Mouse (Mus musculus): ENCODE data around the gene Tmx2. TPM values are rescaled to one million over a fixed set of nuclear protein-coding genes. Genes with fewer than 3 reads are reported as not detected.

Gene Tmx2
- total and polyA plus RNA-seq, 3 experiments, result 64.6 to 66.8 TPM; not detected in 1

GRCm38 (mm10) chr2:84711898-84712297 lies 33.0 kb upstream of the Tmx2 start:
- H3K27me3 ChIP-seq (ENCODE audit: control insufficient read depth in 1 of 2, insufficient read depth in 2 of 2, low read length in 2 of 2), result no peaks in the 10 kb centered on the region
- DNase-seq (ENCODE audit: low read depth, low spot score), result no peak
- TF ChIP-seq HCFC1 (IDR thresholded peaks at IDR 0.05; ENCODE audit: low read depth, low read length), result no peak
- no peak for TF ChIP-seq POLR2AphosphoS5 (IDR thresholded peaks at IDR 0.05; ENCODE audit: borderline replicate concordance, low read depth, low read length)
- no peak for TF ChIP-seq TCF12 (IDR thresholded peaks at IDR 0.05; ENCODE audit: low read depth, low read length)
- TF ChIP-seq UBTF (IDR thresholded peaks at IDR 0.05; ENCODE audit: borderline replicate concordance, insufficient read depth, low read depth, low read length), result no peak
- no peak for TF ChIP-seq USF2 (IDR thresholded peaks at IDR 0.05; ENCODE audit: borderline replicate concordance in 1 of 2, insufficient read depth in 1 of 2, low read depth in 1 of 2, low read length in 2 of 2)
- TF ChIP-seq MAX (IDR thresholded peaks at IDR 0.05; ENCODE audit: low read length), result no peak
- no peak for TF ChIP-seq RCOR1 (IDR thresholded peaks at IDR 0.05; ENCODE audit: low read depth, low read length)
- no peak for TF ChIP-seq MAFK (IDR thresholded peaks at IDR 0.05; ENCODE audit: borderline replicate concordance, low read depth, low read length)
- no peak for TF ChIP-seq CHD1 (IDR thresholded peaks at IDR 0.05; ENCODE audit: low read depth, low read length)
- TF ChIP-seq ZKSCAN1 (IDR thresholded peaks at IDR 0.05; ENCODE audit: low read depth, low read length), result no peak
- no peak for TF ChIP-seq TBP (IDR thresholded peaks at IDR 0.05; ENCODE audit: low read depth, low read length)
- TF ChIP-seq SMC3 (IDR thresholded peaks at IDR 0.05; ENCODE audit: low read depth, low read length), result no peak
- TF ChIP-seq JUND (IDR thresholded peaks at IDR 0.05; ENCODE audit: low read depth, low read length), result no peak
- TF ChIP-seq ZC3H11A (IDR thresholded peaks at IDR 0.05; ENCODE audit: low read depth, low read length), result no peak
- no peak for TF ChIP-seq CTCF (IDR thresholded peaks at IDR 0.05 in 2 of 3, conservative IDR thresholded peaks at IDR 0.05 in 1 of 3; ENCODE audit: control insufficient read depth in 1 of 3, insufficient read depth in 1 of 3, low read depth in 2 of 3, low read length in 3 of 3, poor library complexity in 1 of 3, severe bottlenecking in 1 of 3)
- TF ChIP-seq NELFE (IDR thresholded peaks at IDR 0.05; ENCODE audit: low read depth, low read length), result no peak
- TF ChIP-seq BHLHE40 (IDR thresholded peaks at IDR 0.05; ENCODE audit: borderline replicate concordance, low read depth, low read length), result no peak
- no peak for TF ChIP-seq GATA1 (IDR thresholded peaks at IDR 0.05; ENCODE audit: low read depth, low read length)
- TF ChIP-seq POLR2AphosphoS2 (IDR thresholded peaks at IDR 0.05; ENCODE audit: low read length), result no peak
- TF ChIP-seq E2F4 (IDR thresholded peaks at IDR 0.05; ENCODE audit: borderline replicate concordance, low read depth, low read length), result no peak
- peaks cover 62% of the 10 kb centered on the region for H3K79me2 ChIP-seq (ENCODE audit: control insufficient read depth, insufficient read depth, low read length, poor library complexity)
- H3K4me3 ChIP-seq (ENCODE audit: control insufficient read depth in 1 of 2, insufficient read depth in 1 of 2, low read depth in 2 of 2, low read length in 2 of 2), result no peak overlapping the region
- peaks cover 8 to 37% of the 10 kb centered on the region in 2 experiments for H3K36me3 ChIP-seq (ENCODE audit: control insufficient read depth in 1 of 2, insufficient read depth in 2 of 2, low read length in 2 of 2)
- H3K4me1 ChIP-seq (ENCODE audit: control insufficient read depth in 1 of 2, insufficient read depth in 2 of 2, low read length in 2 of 2), result peaks cover 2 to 7% of the 10 kb centered on the region in 2 experiments; a peak in 1 of 4 replicates
- H3K9me3 ChIP-seq (replicated peaks; ENCODE audit: insufficient read depth, low read length), result no peaks in the 10 kb centered on the region
- no peak overlapping the region for H3K9ac ChIP-seq (ENCODE audit: control insufficient read depth, low read depth, low read length, poor library complexity, severe bottlenecking)
- H3K27ac ChIP-seq (ENCODE audit: control insufficient read depth, low read depth, low read length), result no peak overlapping the region

DNA sequence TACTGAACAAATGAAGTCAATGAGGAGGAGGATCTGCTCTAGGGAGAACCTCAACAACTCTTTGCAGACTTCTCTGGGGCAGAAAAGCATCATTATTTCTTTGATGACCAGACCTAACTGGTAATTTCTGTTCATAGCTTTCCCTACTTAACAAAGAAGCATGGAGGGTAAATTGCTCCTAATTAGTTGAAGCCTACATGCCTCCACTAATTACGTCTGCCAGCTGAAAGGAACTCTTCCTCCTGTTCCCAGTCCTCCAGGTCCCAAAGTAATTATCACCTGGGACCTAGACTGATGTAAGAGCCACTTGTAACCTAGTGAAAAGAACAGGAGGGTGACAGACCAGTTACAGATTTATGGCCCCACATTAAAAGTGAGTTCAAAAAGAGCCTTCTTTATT lies 28.6 kb upstream of the Tmx2 start:
- Histone ChIP-seq H3K9ac (ENCODE audit: control insufficient read depth, low read depth, low read length, poor library complexity, severe bottlenecking) (no peak overlapping the region), H3K27me3 (ENCODE audit: control insufficient read depth in 1 of 2, insufficient read depth in 2 of 2, low read length in 2 of 2) (no peaks in the 10 kb centered on the region), H3K79me2 (ENCODE audit: control insufficient read depth, insufficient read depth, low read length, poor library complexity) (peaks cover 46% of the 10 kb centered on the region), H3K36me3 (ENCODE audit: control insufficient read depth in 1 of 2, insufficient read depth in 2 of 2, low read length in 2 of 2) (peaks cover 10 to 64% of the 10 kb centered on the region in 2 experiments), H3K27ac (ENCODE audit: control insufficient read depth, low read depth, low read length) (no peak overlapping the region), H3K4me3 (ENCODE audit: control insufficient read depth in 1 of 2, insufficient read depth in 1 of 2, low read depth in 2 of 2, low read length in 2 of 2) (no peak overlapping the region), H3K9me3 (replicated peaks; ENCODE audit: insufficient read depth, low read length) (no peaks in the 10 kb centered on the region), H3K4me1 (ENCODE audit: control insufficient read depth in 1 of 2, insufficient read depth in 2 of 2, low read length in 2 of 2) (peaks cover 14 to 21% of the 10 kb centered on the region in 2 experiments)
- no peak for TF ChIP-seq USF2 (IDR thresholded peaks at IDR 0.05; ENCODE audit: borderline replicate concordance in 1 of 2, insufficient read depth in 1 of 2, low read depth in 1 of 2, low read length in 2 of 2)
- TF ChIP-seq MYC (IDR thresholded peaks at IDR 0.05; ENCODE audit: low read depth, low read length), result no peak
- TF ChIP-seq GATA1 (IDR thresholded peaks at IDR 0.05; ENCODE audit: low read depth, low read length), result no peak
- no peak for TF ChIP-seq EP300 (IDR thresholded peaks at IDR 0.05; ENCODE audit: low read depth in 1 of 2, low read length in 2 of 2)
- TF ChIP-seq ZKSCAN1 (IDR thresholded peaks at IDR 0.05; ENCODE audit: low read depth, low read length), result no peak
- TF ChIP-seq HCFC1 (IDR thresholded peaks at IDR 0.05; ENCODE audit: low read depth, low read length), result no peak
- TF ChIP-seq MAZ (IDR thresholded peaks at IDR 0.05; ENCODE audit: low read depth, low read length), result no peak
- TF ChIP-seq USF1 (IDR thresholded peaks at IDR 0.05; ENCODE audit: low read depth, low read length), result no peak
- no peak for TF ChIP-seq MEF2A (IDR thresholded peaks at IDR 0.05; ENCODE audit: extremely low read depth, insufficient replicate concordance, low read depth, low read length, poor library complexity, severe bottlenecking)
- TF ChIP-seq NELFE (IDR thresholded peaks at IDR 0.05; ENCODE audit: low read depth, low read length), result no peak
- no peak for TF ChIP-seq TCF12 (IDR thresholded peaks at IDR 0.05; ENCODE audit: low read depth, low read length)
- DNase-seq (ENCODE audit: low read depth, low spot score), result no peak

All from MEL (cell line).